Mouse (Mus musculus) embryonic facial prominence, embryonic 14.5 days (tissue): ENCODE data around the gene Yjefn3. TPM values are rescaled to one million over a fixed set of nuclear protein-coding genes. Genes with fewer than 3 reads are reported as not detected.
A peak's percentile ranks its signal among the peaks of the same experiment; 100 is the strongest.
"Not testable (repeated sequence)": the region's sequence is repeated elsewhere in the genome, so short reads cannot be mapped to it uniquely, and the experiment has no call there.

ENCODE experiments used
- ATAC-seq: fragments of 200-750 bp; cut with Nextera tagmentation; 2 replicates; pipeline ENCODE4 v1.8.0; 2017; ENCODE audit warnings: low read depth, moderate number of reproducible peaks, moderate TSS enrichment
- DNase-seq: peaks from one replicate; pipeline ENCODE4 v3.0.0-alpha.2; 2015; ENCODE audit warnings: low spot score
- H3K27ac ChIP-seq: fragments of 300-500 bp; sonication (generic); replicated peaks from 2 replicates; pipeline ENCODE4 v1.5.1; 2014; ENCODE audit warnings: low read depth, mild to moderate bottlenecking, low read length, moderate library complexity
- H3K27me3 ChIP-seq: fragments of 300-500 bp; sonication (generic); replicated peaks from 2 replicates; pipeline ENCODE4 v1.6.1; 2014; ENCODE audit warnings: low read length; ENCODE audit not compliant: control insufficient read depth, insufficient read depth
- H3K36me3 ChIP-seq: fragments of 300-500 bp; sonication (generic); 2 replicates; pipeline ENCODE4 v1.6.1; 2014; ENCODE audit warnings: low read length, mixed read lengths; ENCODE audit not compliant: control insufficient read depth, insufficient read depth
- H3K4me1 ChIP-seq: fragments of 300-500 bp; sonication (generic); 2 replicates; pipeline ENCODE4 v1.6.1; 2014; ENCODE audit warnings: antibody characterized with exemption, low read length; ENCODE audit not compliant: control insufficient read depth, insufficient read depth
- H3K4me2 ChIP-seq: fragments of 300-500 bp; sonication (generic); 2 replicates; pipeline ENCODE4 v1.6.1; 2014; ENCODE audit warnings: low read depth, mild to moderate bottlenecking, low read length, moderate library complexity, mixed read lengths
- H3K4me3 ChIP-seq: fragments of 300-500 bp; sonication (generic); 2 replicates; pipeline ENCODE4 v1.5.1; 2014; ENCODE audit warnings: low read depth, mild to moderate bottlenecking, low read length
- H3K9ac ChIP-seq: fragments of 300-500 bp; sonication (generic); 2 replicates; pipeline ENCODE4 v1.6.1; 2014; ENCODE audit warnings: low read depth, mild to moderate bottlenecking, low read length, moderate library complexity, mixed read lengths
- H3K9me3 ChIP-seq: fragments of 300-500 bp; sonication (generic); 2 replicates; pipeline ENCODE4 v1.6.1; 2016; ENCODE audit warnings: low read length; ENCODE audit not compliant: control insufficient read depth
- WGBS: fragments of 180-500 bp; shearing (Covaris S2); extraction: QIAGEN DNeasy Blood & Tissue Kit; methylation state at CpG from one replicate; pipeline ENCODE4 v1.1.7; 2014; 5-methylcytosine and 5-hydroxymethylcytosine counted together
- polyA plus RNA-seq: library from polyadenylated mRNA; unstranded; fragments of >200 nt; fragmentation: Nextera tagmentation; extraction: Ambion mirVana; gene quantifications from 2 replicates; pipeline ENCODE4 v1.2.1, GENCODE M21; 2014

Gene Yjefn3
- 3.6 and 3.8 TPM in 2 replicates for polyA plus RNA-seq

GRCm38 (mm10) chr8:69902163-69903062 lies at the start of gene Yjefn3, which contains the start of the genes Tssk6 and Ndufa13:
TSS of gene Yjefn3 (minus strand) at chr8:69902712.
TSS of gene Tssk6 (plus strand) at chr8:69902184.
TSS of gene Ndufa13 (minus strand) at chr8:69902558.
- peaks cover 14% of the 10 kb centered on the region; the same call in 1 of the 2 replicates for H3K36me3 ChIP-seq
- H3K4me1 ChIP-seq = peaks cover 24% of the 10 kb centered on the region
- H3K9me3 ChIP-seq = no peaks in the 10 kb centered on the region
- ATAC-seq = peak; percentile 20
- H3K4me3 ChIP-seq = peak within 1 kb of the TSS; percentile 68
- peak within 1 kb of the TSS; percentile 87 for H3K27ac ChIP-seq
- no peak for DNase-seq
- H3K9ac ChIP-seq = peak within 1 kb of the TSS; percentile 80
- whole genome bisulfite sequencing = 8% methylated on average over 47 of the region's 89 CpGs
- no peaks in the 10 kb centered on the region for H3K27me3 ChIP-seq
- H3K4me2 ChIP-seq = peak within 1 kb of the TSS; percentile 97

DNA sequence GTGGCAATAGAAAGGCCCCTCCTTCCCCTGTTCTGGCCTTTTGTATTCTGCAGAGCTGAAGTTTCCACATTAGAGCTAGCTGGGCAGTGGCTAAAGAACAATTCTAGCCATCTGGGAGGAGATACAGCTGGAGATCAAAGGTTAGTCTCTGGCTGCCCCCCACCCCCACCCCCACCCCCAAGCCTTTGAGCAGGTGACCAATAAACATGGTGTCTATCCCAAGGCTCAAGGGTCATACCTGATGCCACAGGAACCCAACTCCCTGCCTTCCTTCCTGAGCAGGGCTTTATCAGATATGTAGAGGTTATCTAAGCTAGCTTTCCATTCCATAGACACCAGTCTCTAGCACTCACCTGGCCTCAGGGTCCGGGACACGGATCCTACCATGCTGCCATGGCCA lies 47.8 kb upstream of the Yjefn3 start:
- Histone ChIP-seq H3K4me1 (no peaks in the 10 kb centered on the region), H3K4me3 (no peak overlapping the region), H3K9me3 (no peaks in the 10 kb centered on the region), H3K9ac (no peak overlapping the region), H3K27ac (no peak overlapping the region), H3K27me3 (no peaks in the 10 kb centered on the region), H3K4me2 (no peak overlapping the region), H3K36me3 (peaks cover 20% of the 10 kb centered on the region)
- no peak for DNase-seq
- no peak for ATAC-seq
- WGBS = 92% methylated on average over 2 of the region's 2 CpGs

DNA sequence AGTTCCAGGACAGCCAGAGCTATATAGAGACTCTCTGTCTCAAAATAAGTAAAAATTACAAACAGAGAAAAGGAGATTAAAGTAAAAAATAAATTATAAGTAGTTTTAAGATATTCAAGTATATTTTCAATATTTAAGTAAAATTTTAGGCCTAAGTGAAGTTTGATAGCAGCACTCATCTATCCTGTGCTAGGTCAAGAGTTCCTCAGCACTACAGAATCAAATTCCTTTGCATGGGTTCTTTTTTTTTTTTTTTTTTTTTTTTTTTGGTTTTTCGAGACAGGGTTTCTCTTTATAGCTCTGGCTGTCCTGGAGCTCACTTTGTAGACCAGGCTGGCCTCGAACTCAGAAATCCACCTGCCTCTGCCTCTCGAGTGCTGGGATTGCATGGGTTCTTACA lies 40.0 kb upstream of the Yjefn3 start:
- not testable (repeated sequence) for H3K9me3 ChIP-seq, H3K4me2 ChIP-seq, H3K4me3 ChIP-seq, H3K36me3 ChIP-seq, H3K4me1 ChIP-seq, ATAC-seq, H3K27ac ChIP-seq, H3K27me3 ChIP-seq, DNase-seq, H3K9ac ChIP-seq
- WGBS = 91% methylated on average over 2 of the region's 3 CpGs

GRCm38 (mm10) chr8:69940386-69940785 lies 37.9 kb upstream of the Yjefn3 start:
- no peaks in the 10 kb centered on the region for H3K27me3 ChIP-seq
- H3K27ac ChIP-seq = no peak overlapping the region
- no peaks in the 10 kb centered on the region for H3K9me3 ChIP-seq
- DNase-seq (no peak), ATAC-seq (no peak)
- peaks cover 15% of the 10 kb centered on the region; the same call in 1 of the 2 replicates for H3K4me1 ChIP-seq
- H3K36me3 ChIP-seq = peaks cover 5% of the 10 kb centered on the region
- no peak overlapping the region for H3K9ac ChIP-seq
- WGBS = 90% methylated on average over 2 of the region's 2 CpGs
- no peak overlapping the region for H3K4me3 ChIP-seq
- no peak overlapping the region for H3K4me2 ChIP-seq

- Histone ChIP-seq H3K4me1 (peaks cover 15% of the 10 kb centered on the region; the same call in 1 of the 2 replicates), H3K9me3 (no peaks in the 10 kb centered on the region), H3K9ac (no peak overlapping the region), H3K27ac (0 out of 2 replicates have a peak overlapping the region, but pooled peaks have one; percentile 21), H3K4me3 (no peak overlapping the region), H3K27me3 (no peaks in the 10 kb centered on the region), H3K36me3 (peaks cover 12% of the 10 kb centered on the region), H3K4me2 (no peak overlapping the region)
- peak; percentile 82 for ATAC-seq
- peak; percentile 73 for DNase-seq
- 32% methylated on average over 3 of the region's 3 CpGs for WGBS
These were observed 37.1 kb upstream of the Yjefn3 start for GRCm38 (mm10) chr8:69939633-69940032.

DNA sequence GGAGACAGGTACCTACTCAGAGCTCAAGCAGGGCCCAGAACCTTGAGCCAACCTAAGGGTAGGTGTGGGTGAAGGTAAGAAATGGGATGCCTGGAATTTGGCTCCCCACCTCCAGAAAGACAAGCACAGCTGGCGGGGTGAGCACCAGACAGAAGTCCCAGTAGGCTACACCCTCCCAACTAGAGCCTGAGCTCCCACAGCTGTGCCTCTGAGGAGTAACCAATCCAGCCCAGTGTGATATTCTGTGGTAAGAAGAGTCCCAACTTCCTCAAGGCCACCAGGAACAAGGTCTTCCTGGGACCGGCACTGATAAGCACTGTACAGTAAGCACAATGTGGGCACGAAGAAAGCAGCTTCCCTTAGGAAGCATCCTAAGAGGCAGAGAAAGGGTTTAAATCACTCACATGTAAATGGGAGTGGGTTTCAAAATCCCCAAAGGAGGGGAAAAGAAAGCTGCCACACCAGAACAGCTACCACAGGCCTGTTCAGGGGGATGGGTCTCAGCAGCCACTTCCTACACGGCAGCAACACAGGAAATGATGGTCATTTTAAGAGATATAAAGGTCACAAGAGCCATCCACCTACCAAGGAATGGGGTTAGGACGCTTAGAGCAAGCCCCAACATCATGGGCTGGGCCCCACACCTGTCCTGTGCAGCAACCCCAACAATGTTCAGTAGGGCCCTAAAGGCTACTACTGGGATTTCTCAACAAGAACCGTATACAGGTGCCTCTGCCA lies 35.9 kb upstream of the Yjefn3 start:
- Histone ChIP-seq H3K36me3 (peaks cover 23% of the 10 kb centered on the region), H3K9ac (no peak overlapping the region), H3K27ac (no peak overlapping the region), H3K9me3 (no peaks in the 10 kb centered on the region), H3K27me3 (no peaks in the 10 kb centered on the region), H3K4me3 (no peak overlapping the region), H3K4me2 (no peak overlapping the region), H3K4me1 (peaks cover 15% of the 10 kb centered on the region; the same call in 1 of the 2 replicates)
- DNase-seq (no peak), ATAC-seq (no peak)
- WGBS = 70% methylated on average over 6 of the region's 6 CpGs

DNA sequence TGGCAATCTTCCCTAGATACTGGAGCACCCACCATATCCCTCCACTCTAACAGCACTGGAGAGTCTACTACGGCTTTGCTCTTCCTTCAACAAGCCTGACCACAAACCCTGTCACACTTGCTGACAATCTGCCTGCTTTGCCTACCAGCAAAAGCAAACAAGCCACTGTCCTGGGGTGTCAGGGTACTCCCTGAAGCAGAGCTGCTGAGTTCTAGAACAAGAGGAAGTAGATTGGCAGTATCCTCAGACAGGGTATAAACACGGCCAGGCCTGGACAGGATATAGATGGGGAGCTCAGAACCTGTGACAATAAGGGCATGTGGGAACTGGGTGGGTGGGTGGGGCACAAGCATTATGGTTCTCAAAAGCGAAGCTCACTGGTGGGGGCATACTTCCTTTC lies 35.0 kb upstream of the Yjefn3 start:
- no peak overlapping the region for H3K9ac ChIP-seq
- ATAC-seq = no peak
- DNase-seq = no peak
- peaks cover 29% of the 10 kb centered on the region for H3K36me3 ChIP-seq
- H3K27ac ChIP-seq = no peak overlapping the region
- H3K27me3 ChIP-seq = no peaks in the 10 kb centered on the region
- peaks cover 15% of the 10 kb centered on the region; the same call in 1 of the 2 replicates for H3K4me1 ChIP-seq
- H3K4me3 ChIP-seq = no peak overlapping the region
- no peaks in the 10 kb centered on the region for H3K9me3 ChIP-seq
- no peak overlapping the region for H3K4me2 ChIP-seq
- WGBS = 91% methylated on average over 3 of the region's 3 CpGs

DNA sequence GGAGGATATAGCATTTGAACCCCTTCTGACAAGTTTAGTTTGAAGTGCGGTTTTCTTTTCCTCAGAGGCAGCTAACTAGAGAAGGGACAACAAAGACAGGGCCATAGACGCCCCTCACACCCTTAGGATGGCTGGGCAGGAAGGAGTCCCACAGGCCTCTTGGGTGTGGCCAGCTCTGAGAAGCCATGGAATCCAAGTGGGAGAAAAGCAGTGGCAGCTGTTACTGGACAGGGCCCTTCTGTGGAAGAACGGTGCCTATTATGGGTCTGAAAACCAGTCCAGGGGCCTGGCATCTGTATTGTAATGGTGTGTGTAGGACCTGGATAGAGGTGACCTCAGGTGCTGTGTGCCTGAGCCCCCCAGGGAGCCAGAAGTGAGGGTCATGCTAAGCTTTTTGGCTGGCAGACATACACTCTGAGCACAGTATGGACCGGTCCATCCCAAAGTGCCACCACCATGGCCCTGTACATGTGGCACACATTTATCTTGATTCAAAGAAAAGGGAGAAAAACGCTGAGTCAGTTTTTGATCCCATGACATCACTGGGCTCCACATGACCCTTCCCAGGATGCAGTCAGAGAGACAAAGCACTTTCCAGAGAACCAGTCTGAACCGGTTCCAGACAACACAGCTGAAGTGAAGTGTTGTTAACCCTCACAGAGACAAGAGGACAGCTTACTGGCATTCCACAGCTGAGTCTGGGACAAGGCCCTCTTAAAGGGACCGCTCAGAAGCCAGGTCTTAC lies 33.7 kb upstream of the Yjefn3 start:
- Histone ChIP-seq H3K4me3 (no peak overlapping the region), H3K27me3 (no peaks in the 10 kb centered on the region), H3K9ac (peak overlapping the region; percentile 37; the same call in 1 of the 2 replicates), H3K36me3 (peaks cover 29% of the 10 kb centered on the region), H3K27ac (peak overlapping the region; percentile 78), H3K4me2 (no peak overlapping the region), H3K4me1 (peaks cover 15% of the 10 kb centered on the region; the same call in 1 of the 2 replicates), H3K9me3 (no peaks in the 10 kb centered on the region)
- DNase-seq = peak; percentile 89
- ATAC-seq = peak; percentile 80
- WGBS = 68% methylated on average over 7 of the region's 7 CpGs
